Mouse (Mus musculus): Measurements from ENCODE around the gene Agxt2. TPM values are rescaled to one million over a fixed set of nuclear protein-coding genes. Genes with fewer than 3 reads are reported as not detected.

Gene Agxt2
- polyA plus RNA-seq, 1 experiment = not detected

- TF ChIP-seq POLR2A (IDR thresholded peaks at IDR 0.05; ENCODE audit: insufficient read depth, low read length) = no peak
- TF ChIP-seq EP300 (IDR thresholded peaks at IDR 0.05; ENCODE audit: insufficient read depth, low read depth, low read length) = no peak
- no peak for TF ChIP-seq CTCF (IDR thresholded peaks at IDR 0.05; ENCODE audit: low read depth, low read length)
Observed at GRCm38 (mm10) chr15:10379757-10380458, 21.6 kb downstream of the Agxt2 start.

DNA sequence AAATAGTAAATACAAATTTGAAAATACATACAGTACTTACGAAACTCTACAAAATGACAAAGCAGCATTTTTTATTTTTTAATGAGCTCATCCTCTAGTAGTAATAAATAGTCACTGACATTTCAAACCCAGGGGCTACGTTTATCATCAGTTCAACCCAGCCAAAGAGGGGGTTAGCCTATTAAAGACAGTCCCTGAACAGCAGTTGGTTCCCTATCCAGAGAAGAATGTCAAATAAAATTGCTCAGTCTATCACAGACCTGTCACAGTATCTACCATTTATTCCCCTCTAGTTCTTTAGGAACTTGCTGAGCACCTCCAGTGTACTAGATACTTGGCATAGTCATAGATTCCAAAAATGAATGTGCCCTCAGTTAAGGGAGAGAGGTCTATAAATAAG, 28.9 kb downstream of the Agxt2 start:
- TF ChIP-seq POLR2A (IDR thresholded peaks at IDR 0.05; ENCODE audit: insufficient read depth, low read length) = no peak
- TF ChIP-seq CTCF (IDR thresholded peaks at IDR 0.05; ENCODE audit: low read depth, low read length) = no peak
- no peak for TF ChIP-seq EP300 (IDR thresholded peaks at IDR 0.05; ENCODE audit: insufficient read depth, low read depth, low read length)
- Histone ChIP-seq H3K4me1 (ENCODE audit: control insufficient read depth, insufficient read depth, low read length) (no peaks in the 10 kb centered on the region), H3K27ac (ENCODE audit: insufficient read depth, low read length) (no peak overlapping the region), H3K9ac (ENCODE audit: low read depth, poor library complexity, severe bottlenecking) (no peak overlapping the region), H3K9me3 (replicated peaks; ENCODE audit: control insufficient read depth, insufficient read depth, low read length, poor library complexity, severe bottlenecking) (no peaks in the 10 kb centered on the region), H3K36me3 (ENCODE audit: control insufficient read depth, insufficient read depth, low read length, poor library complexity, severe bottlenecking) (no peaks in the 10 kb centered on the region), H3K27me3 (ENCODE audit: control insufficient read depth, insufficient read depth, low read length, poor library complexity, severe bottlenecking) (no peaks in the 10 kb centered on the region), H3K4me3 (ENCODE audit: low read depth, low read length) (no peak overlapping the region)

More at GRCm38 (mm10) chr15:10379757-10380458, 21.6 kb downstream of the Agxt2 start:
- Histone ChIP-seq H3K4me3 (ENCODE audit: low read depth, low read length) (no peak overlapping the region), H3K4me1 (ENCODE audit: control insufficient read depth, insufficient read depth, low read length) (no peaks in the 10 kb centered on the region), H3K36me3 (ENCODE audit: control insufficient read depth, insufficient read depth, low read length, poor library complexity, severe bottlenecking) (no peaks in the 10 kb centered on the region), H3K27ac (ENCODE audit: insufficient read depth, low read length) (no peak overlapping the region), H3K27me3 (ENCODE audit: control insufficient read depth, insufficient read depth, low read length, poor library complexity, severe bottlenecking) (no peaks in the 10 kb centered on the region), H3K9me3 (replicated peaks; ENCODE audit: control insufficient read depth, insufficient read depth, low read length, poor library complexity, severe bottlenecking) (no peaks in the 10 kb centered on the region), H3K9ac (ENCODE audit: low read depth, poor library complexity, severe bottlenecking) (no peak overlapping the region)

DNA sequence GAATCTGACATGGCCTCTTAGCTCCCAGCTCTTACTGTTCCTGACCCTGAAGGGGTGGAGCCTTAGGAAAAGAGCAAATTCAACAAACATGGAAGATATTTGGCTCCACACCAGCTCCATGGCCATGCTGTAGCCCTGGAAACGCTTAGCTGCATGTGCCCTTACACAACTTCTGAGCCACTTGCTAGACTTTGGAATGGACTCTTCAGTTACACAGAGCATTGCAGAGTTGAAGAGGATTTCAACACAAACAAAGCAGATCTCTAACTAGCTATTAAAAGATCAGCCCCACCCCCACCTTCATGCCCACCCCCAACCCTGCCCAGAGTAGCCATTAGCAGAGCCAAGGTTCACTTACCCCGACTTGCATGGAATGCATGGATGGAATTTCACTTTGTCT, 41.5 kb downstream of the Agxt2 start:
- Histone ChIP-seq H3K4me1 (ENCODE audit: control insufficient read depth, insufficient read depth, low read length) (no peaks in the 10 kb centered on the region), H3K4me3 (ENCODE audit: low read depth, low read length) (no peak overlapping the region), H3K27ac (ENCODE audit: insufficient read depth, low read length) (no peak overlapping the region), H3K9me3 (replicated peaks; ENCODE audit: control insufficient read depth, insufficient read depth, low read length, poor library complexity, severe bottlenecking) (0 out of 2 replicates have a peak, but pooled peaks cover 2% of the 10 kb centered on the region), H3K9ac (ENCODE audit: low read depth, poor library complexity, severe bottlenecking) (no peak overlapping the region), H3K36me3 (ENCODE audit: control insufficient read depth, insufficient read depth, low read length, poor library complexity, severe bottlenecking) (no peaks in the 10 kb centered on the region), H3K27me3 (ENCODE audit: control insufficient read depth, insufficient read depth, low read length, poor library complexity, severe bottlenecking) (no peaks in the 10 kb centered on the region)
- TF ChIP-seq POLR2A (IDR thresholded peaks at IDR 0.05; ENCODE audit: insufficient read depth, low read length) (no peak), EP300 (IDR thresholded peaks at IDR 0.05; ENCODE audit: insufficient read depth, low read depth, low read length) (no peak), CTCF (IDR thresholded peaks at IDR 0.05; ENCODE audit: low read depth, low read length) (no peak)

GRCm38 (mm10) chr15:10400415-10400814, 42.1 kb downstream of the Agxt2 start:
- H3K27ac ChIP-seq (ENCODE audit: insufficient read depth, low read length) = no peak overlapping the region
- H3K36me3 ChIP-seq (ENCODE audit: control insufficient read depth, insufficient read depth, low read length, poor library complexity, severe bottlenecking) = no peaks in the 10 kb centered on the region
- H3K9me3 ChIP-seq (replicated peaks; ENCODE audit: control insufficient read depth, insufficient read depth, low read length, poor library complexity, severe bottlenecking) = 0 out of 2 replicates have a peak, but pooled peaks cover 2% of the 10 kb centered on the region
- H3K27me3 ChIP-seq (ENCODE audit: control insufficient read depth, insufficient read depth, low read length, poor library complexity, severe bottlenecking) = no peaks in the 10 kb centered on the region
- TF ChIP-seq EP300 (IDR thresholded peaks at IDR 0.05; ENCODE audit: insufficient read depth, low read depth, low read length) (no peak), POLR2A (IDR thresholded peaks at IDR 0.05; ENCODE audit: insufficient read depth, low read length) (no peak), CTCF (IDR thresholded peaks at IDR 0.05; ENCODE audit: low read depth, low read length) (no peak)
- no peaks in the 10 kb centered on the region for H3K4me1 ChIP-seq (ENCODE audit: control insufficient read depth, insufficient read depth, low read length)
- no peak overlapping the region for H3K9ac ChIP-seq (ENCODE audit: low read depth, poor library complexity, severe bottlenecking)
- H3K4me3 ChIP-seq (ENCODE audit: low read depth, low read length) = no peak overlapping the region

DNA sequence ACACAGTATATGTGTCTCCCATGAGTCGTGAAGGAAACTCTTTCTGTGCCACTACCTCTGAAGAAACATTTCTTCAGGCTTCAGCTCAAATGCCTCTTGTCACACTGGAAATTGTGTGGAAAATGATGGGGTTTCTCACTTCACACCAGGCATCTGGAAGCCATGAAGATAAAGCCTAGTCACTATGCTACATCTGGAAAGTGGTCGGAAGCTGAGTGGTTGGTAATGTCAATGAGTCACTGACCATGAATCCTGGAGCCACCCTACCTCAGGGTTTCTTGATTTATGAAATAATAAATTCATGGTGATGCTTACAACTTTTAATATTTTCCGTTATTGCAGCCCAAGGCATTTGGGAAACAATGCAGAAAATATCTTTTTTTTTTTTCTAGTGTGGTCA, 51.5 kb downstream of the Agxt2 start:
- H3K27ac ChIP-seq (ENCODE audit: insufficient read depth, low read length) = no peak overlapping the region
- no peak overlapping the region for H3K4me3 ChIP-seq (ENCODE audit: low read depth, low read length)
- TF ChIP-seq EP300 (IDR thresholded peaks at IDR 0.05; ENCODE audit: insufficient read depth, low read depth, low read length) (no peak), POLR2A (IDR thresholded peaks at IDR 0.05; ENCODE audit: insufficient read depth, low read length) (no peak), CTCF (IDR thresholded peaks at IDR 0.05; ENCODE audit: low read depth, low read length) (no peak)
- no peaks in the 10 kb centered on the region for H3K36me3 ChIP-seq (ENCODE audit: control insufficient read depth, insufficient read depth, low read length, poor library complexity, severe bottlenecking)
- no peaks in the 10 kb centered on the region for H3K4me1 ChIP-seq (ENCODE audit: control insufficient read depth, insufficient read depth, low read length)
- no peaks in the 10 kb centered on the region for H3K27me3 ChIP-seq (ENCODE audit: control insufficient read depth, insufficient read depth, low read length, poor library complexity, severe bottlenecking)
- H3K9ac ChIP-seq (ENCODE audit: low read depth, poor library complexity, severe bottlenecking) = no peak overlapping the region
- no peaks in the 10 kb centered on the region for H3K9me3 ChIP-seq (replicated peaks; ENCODE audit: control insufficient read depth, insufficient read depth, low read length, poor library complexity, severe bottlenecking)

GRCm38 (mm10) chr15:10410881-10411280, 52.5 kb downstream of the Agxt2 start:
- Histone ChIP-seq H3K4me3 (ENCODE audit: low read depth, low read length) (no peak overlapping the region), H3K9ac (ENCODE audit: low read depth, poor library complexity, severe bottlenecking) (no peak overlapping the region), H3K4me1 (ENCODE audit: control insufficient read depth, insufficient read depth, low read length) (no peaks in the 10 kb centered on the region), H3K9me3 (replicated peaks; ENCODE audit: control insufficient read depth, insufficient read depth, low read length, poor library complexity, severe bottlenecking) (no peaks in the 10 kb centered on the region), H3K36me3 (ENCODE audit: control insufficient read depth, insufficient read depth, low read length, poor library complexity, severe bottlenecking) (no peaks in the 10 kb centered on the region), H3K27me3 (ENCODE audit: control insufficient read depth, insufficient read depth, low read length, poor library complexity, severe bottlenecking) (no peaks in the 10 kb centered on the region), H3K27ac (ENCODE audit: insufficient read depth, low read length) (no peak overlapping the region)
- TF ChIP-seq CTCF (IDR thresholded peaks at IDR 0.05; ENCODE audit: low read depth, low read length) (no peak), POLR2A (IDR thresholded peaks at IDR 0.05; ENCODE audit: insufficient read depth, low read length) (no peak), EP300 (IDR thresholded peaks at IDR 0.05; ENCODE audit: insufficient read depth, low read depth, low read length) (no peak)
